Comparison of ENCODE assay signal across 13 mouse cellular contexts in genomic region chr14:86322365-86322764, GRCm38 (mm10).
DNase-seq lines count a peak whose midpoint lies in the region; ATAC-seq lines count a peak whose summit lies in the region.
"Had no signal": no experiment of that assay in that cellular context is flagged by ENCODE, and none has a peak within 500 bp of the region (broad histone marks: within the 10 kb centered on the region; RNA-seq: fewer than 3 reads in every experiment).

No protein-coding gene starts in this region.

- peak; percentile 18 for DNase-seq in embryo, embryonic 10.5 days (ENCODE audit: low spot score)
- no peak for DNase-seq in embryo, embryonic 10 days (ENCODE audit: low spot score)
- DNase-seq in lung, adult 18-20 months: no peak
- peak; percentile 34 for DNase-seq in kidney, postnatal 10 days
- DNase-seq in hindbrain, embryonic 10.5 days (ENCODE audit: low spot score): no peak
- DNase-seq in limb, embryonic 10.5 days (ENCODE audit: low spot score): no peak
- DNase-seq in forebrain, embryonic 10.5 days (ENCODE audit: extremely low spot score, low spot score): no peak
- DNase-seq: cerebellum, adult 18-20 months had no signal

- H3K4me3 ChIP-seq in lung, embryonic 15.5 days: no peak overlapping the region
- H3K4me3 ChIP-seq in hindbrain, embryonic 10.5 days: no peak overlapping the region
- H3K4me3 ChIP-seq in limb, embryonic 10.5 days: no peak overlapping the region
- H3K4me3 ChIP-seq in forebrain, embryonic 10.5 days: no peak overlapping the region
- H3K4me3 ChIP-seq: embryonic facial prominence, embryonic 12.5 days; midbrain, embryonic 15.5 days had no signal

- no peak overlapping the region for H3K4me2 ChIP-seq in lung, embryonic 15.5 days
- H3K4me2 ChIP-seq: embryonic facial prominence, embryonic 12.5 days; midbrain, embryonic 15.5 days had no signal

- H3K36me3 ChIP-seq in lung, embryonic 15.5 days: no peaks in the 10 kb centered on the region
- no peaks in the 10 kb centered on the region for H3K36me3 ChIP-seq in hindbrain, embryonic 10.5 days
- H3K36me3 ChIP-seq in limb, embryonic 10.5 days: no peaks in the 10 kb centered on the region
- no peaks in the 10 kb centered on the region for H3K36me3 ChIP-seq in forebrain, embryonic 10.5 days (replicated peaks)
- H3K36me3 ChIP-seq: embryonic facial prominence, embryonic 12.5 days; G1E; midbrain, embryonic 15.5 days had no signal

- ATAC-seq in lung, embryonic 15.5 days (ENCODE audit: borderline replicate concordance, extremely low read depth, low FRiP score, low TSS enrichment): 0 out of 2 replicates have a peak, but pooled peaks have one; percentile 11
- ATAC-seq: forebrain, embryonic 16.5 days; midbrain, embryonic 15.5 days had no signal

- H3K9ac ChIP-seq in lung, embryonic 15.5 days: no peak overlapping the region
- H3K9ac ChIP-seq: embryonic facial prominence, embryonic 12.5 days; midbrain, embryonic 15.5 days had no signal

- no peaks in the 10 kb centered on the region for H3K27me3 ChIP-seq in lung, embryonic 15.5 days
- H3K27me3 ChIP-seq in hindbrain, embryonic 10.5 days (ENCODE audit: insufficient read depth, poor library complexity, severe bottlenecking): no peaks in the 10 kb centered on the region
- H3K27me3 ChIP-seq in limb, embryonic 10.5 days (ENCODE audit: low read depth, poor library complexity, severe bottlenecking): no peaks in the 10 kb centered on the region
- no peaks in the 10 kb centered on the region for H3K27me3 ChIP-seq in forebrain, embryonic 10.5 days (ENCODE audit: poor library complexity, severe bottlenecking)
- H3K27me3 ChIP-seq: embryonic facial prominence, embryonic 12.5 days; midbrain, embryonic 15.5 days had no signal

- 20% methylated on average over 7 of the region's 7 CpGs for WGBS in lung, embryonic 15.5 days
- WGBS in hindbrain, embryonic 10.5 days: 68% methylated on average over 7 of the region's 7 CpGs
- 61% methylated on average over 7 of the region's 7 CpGs for WGBS in limb, embryonic 10.5 days
- 73% methylated on average over 7 of the region's 7 CpGs for WGBS in forebrain, embryonic 10.5 days

- H3K9me3 ChIP-seq in lung, embryonic 15.5 days: no peaks in the 10 kb centered on the region
- no peaks in the 10 kb centered on the region for H3K9me3 ChIP-seq in hindbrain, embryonic 10.5 days
- no peaks in the 10 kb centered on the region for H3K9me3 ChIP-seq in limb, embryonic 10.5 days (replicated peaks)
- no peaks in the 10 kb centered on the region for H3K9me3 ChIP-seq in forebrain, embryonic 10.5 days
- H3K9me3 ChIP-seq: embryonic facial prominence, embryonic 12.5 days; midbrain, embryonic 15.5 days had no signal

- H3K4me1 ChIP-seq in lung, embryonic 15.5 days: no peaks in the 10 kb centered on the region
- H3K4me1 ChIP-seq in hindbrain, embryonic 10.5 days (replicated peaks): no peaks in the 10 kb centered on the region
- H3K4me1 ChIP-seq in limb, embryonic 10.5 days: 0 out of 2 replicates have a peak, but pooled peaks cover 4% of the 10 kb centered on the region
- H3K4me1 ChIP-seq in forebrain, embryonic 10.5 days: 0 out of 2 replicates have a peak, but pooled peaks cover 5% of the 10 kb centered on the region
- H3K4me1 ChIP-seq: embryonic facial prominence, embryonic 12.5 days; midbrain, embryonic 15.5 days had no signal

- H3K27ac ChIP-seq in lung, embryonic 15.5 days: peak overlapping the region; percentile 34; the same call in 1 of the 2 replicates
- H3K27ac ChIP-seq in hindbrain, embryonic 10.5 days: no peak overlapping the region
- no peak overlapping the region for H3K27ac ChIP-seq in limb, embryonic 10.5 days
- H3K27ac ChIP-seq in forebrain, embryonic 10.5 days: no peak overlapping the region
- H3K27ac ChIP-seq: embryonic facial prominence, embryonic 12.5 days; midbrain, embryonic 15.5 days had no signal

Comparison
In these comparisons a context has a peak if more than half of its experiments do, and no peak if none do; other contexts are left out.
1. DNase-seq: peak in embryo, embryonic 10.5 days (single experiment) and kidney, postnatal 10 days (single experiment); none in embryo, embryonic 10 days (single experiment), lung, adult 18-20 months (0 of 2), hindbrain, embryonic 10.5 days (single experiment), limb, embryonic 10.5 days (single experiment) and forebrain, embryonic 10.5 days (single experiment).